Mouse (Mus musculus): Measurements from ENCODE around the gene Eva1c. TPM values are rescaled to one million over a fixed set of nuclear protein-coding genes. Genes with fewer than 3 reads are reported as not detected.
A peak's percentile ranks its signal among the peaks of the same experiment; 100 is the strongest.

The Eva1c gene
- total RNA-seq, 2 experiments from 2014 or later = 1.7 to 2.7 TPM

DNA sequence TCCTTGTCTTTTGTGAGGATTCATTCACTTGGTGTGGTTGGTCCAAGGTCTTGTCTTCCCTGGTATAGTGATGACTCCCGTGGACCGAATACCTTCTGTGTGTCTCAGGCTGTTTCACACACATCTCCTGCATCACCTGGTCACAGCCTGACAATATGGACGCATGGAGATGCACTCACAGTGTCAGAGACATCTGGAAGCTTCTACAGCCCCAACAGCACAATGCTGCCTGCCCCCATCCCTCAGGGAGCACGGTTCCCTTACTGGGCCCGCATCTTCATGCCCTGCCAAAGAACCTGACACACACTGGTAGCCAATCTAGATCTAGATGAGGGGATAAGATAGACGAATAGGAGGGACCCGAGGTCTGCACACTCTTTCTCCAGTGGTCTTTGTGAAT lies 2.6 kb downstream of the Eva1c start:
- H3K4me3 ChIP-seq = no peak overlapping the region
- DNase-seq (ENCODE audit: extremely low spot score in 1 of 2, low spot score in 2 of 2) = no peak
- intact Hi-C loops (cut with DNase I) = no loop called here
- no peak overlapping the region for H3K27ac ChIP-seq
- TF ChIP-seq CTCF (IDR thresholded peaks at IDR 0.05) = no peak

DNA sequence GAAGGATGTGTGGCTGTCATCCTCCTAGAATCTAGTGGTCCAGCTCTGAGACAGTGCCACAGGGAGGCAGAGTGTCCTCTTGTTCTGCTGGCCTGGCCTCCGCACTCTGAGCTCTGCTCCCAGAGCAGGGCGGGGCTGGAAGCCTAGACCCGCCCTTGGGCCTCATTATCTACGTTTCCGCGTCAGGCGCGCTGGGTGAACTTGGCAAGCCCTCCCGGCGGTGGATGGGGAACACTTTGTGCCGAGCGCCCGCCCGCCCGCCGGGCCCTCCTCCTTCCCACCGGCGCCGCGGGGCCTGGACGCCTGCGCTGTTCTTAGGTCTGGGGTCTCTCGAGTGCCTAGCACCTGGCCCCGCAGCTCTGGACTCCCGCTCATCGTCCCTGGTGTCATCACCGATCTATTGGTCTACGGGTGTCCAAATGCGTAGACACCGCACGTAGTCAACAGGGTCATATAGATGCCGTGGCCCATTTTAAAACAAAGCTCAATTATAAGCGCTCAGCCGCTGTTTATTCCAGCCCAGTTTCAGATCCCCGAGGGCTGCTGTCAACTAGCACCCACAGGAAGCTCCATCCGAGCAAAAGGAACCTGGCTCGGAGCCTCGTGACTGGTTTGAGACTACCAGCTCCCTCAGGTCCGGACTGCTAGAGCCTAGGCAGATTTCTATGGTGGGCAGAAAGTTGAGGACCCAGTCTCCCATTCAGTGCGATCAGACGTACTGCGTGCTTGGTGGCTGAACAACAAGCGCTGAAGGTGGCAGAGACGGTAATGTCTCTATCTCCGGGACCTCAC lies 3.6 kb downstream of the Eva1c start:
- intact Hi-C loops (cut with DNase I) = loop anchor here (5.0 kb wide), 1 partner anchor 97 kb away; no protein-coding TSS in a partner anchor
- H3K27ac ChIP-seq = peak overlapping the region; percentile 82

GRCm38 (mm10) chr16:90830686-90831439 lies 4.3 kb downstream of the Eva1c start:
- peak; percentile 54 to 66 for DNase-seq (ENCODE audit: extremely low spot score in 1 of 2, low spot score in 2 of 2)
- TF ChIP-seq CTCF (IDR thresholded peaks at IDR 0.05) = no peak
- intact Hi-C loops (cut with DNase I) = loop anchor here (5.0 kb wide), 1 partner anchor 96 kb away; no protein-coding TSS in a partner anchor
- Histone ChIP-seq H3K27ac (peak overlapping the region; percentile 82), H3K4me3 (peak overlapping the region; percentile 77)

More for the DNA sequence above, 3.6 kb downstream of the Eva1c start:
- H3K4me3 ChIP-seq = peak overlapping the region; percentile 77
- DNase-seq (ENCODE audit: extremely low spot score in 1 of 2, low spot score in 2 of 2) = peak; percentile 61 to 74
- TF ChIP-seq CTCF (IDR thresholded peaks at IDR 0.05) = peak; percentile 35

GRCm38 (mm10) chr16:90831676-90832075 lies 5.2 kb downstream of the Eva1c start:
- Histone ChIP-seq H3K27ac (no peak overlapping the region), H3K4me3 (peak overlapping the region; percentile 77; the same call in 1 of the 2 replicates)
- DNase-seq (ENCODE audit: extremely low spot score in 1 of 2, low spot score in 2 of 2) = no peak
- intact Hi-C loops (cut with DNase I) = loop anchor here (5.0 kb wide), 1 partner anchor 96 kb away; no protein-coding TSS in a partner anchor
- TF ChIP-seq CTCF (IDR thresholded peaks at IDR 0.05) = no peak

DNA sequence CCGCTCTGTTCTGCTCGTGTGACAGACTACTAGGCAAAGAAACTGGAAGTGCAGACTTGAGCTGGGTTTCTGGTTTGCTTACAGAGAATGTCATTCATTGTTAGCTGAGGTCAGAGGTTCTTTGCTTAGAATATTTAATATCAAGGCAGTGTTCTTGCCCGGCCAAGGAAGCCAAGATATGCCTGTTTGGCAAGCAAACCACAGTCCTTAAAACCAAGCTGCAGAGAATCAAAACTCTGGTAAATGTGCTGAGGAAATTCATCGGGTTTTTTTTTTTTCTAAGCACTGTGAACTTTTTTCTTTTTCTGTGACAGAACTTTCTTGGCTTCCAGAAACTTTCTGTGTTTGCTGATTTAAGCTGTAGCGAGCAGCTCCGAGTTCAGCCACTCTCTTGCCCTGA lies 6.0 kb downstream of the Eva1c start:
- Histone ChIP-seq H3K4me3 (no peak overlapping the region), H3K27ac (no peak overlapping the region)
- intact Hi-C loops (cut with DNase I) = loop anchor here (5.0 kb wide), 1 partner anchor 95 kb away; no protein-coding TSS in a partner anchor
- TF ChIP-seq CTCF (IDR thresholded peaks at IDR 0.05) = no peak
- no peak for DNase-seq (ENCODE audit: extremely low spot score in 1 of 2, low spot score in 2 of 2)

GRCm38 (mm10) chr16:90833041-90833791 lies 6.7 kb downstream of the Eva1c start:
- DNase-seq (ENCODE audit: extremely low spot score in 1 of 2, low spot score in 2 of 2) = no peak
- intact Hi-C loops (cut with DNase I) = loop anchor here (5.0 kb wide), 1 partner anchor 94 kb away; no protein-coding TSS in a partner anchor
- no peak overlapping the region for H3K27ac ChIP-seq
- no peak; the same call in 1 of the 2 replicates for TF ChIP-seq CTCF (IDR thresholded peaks at IDR 0.05)
- no peak overlapping the region for H3K4me3 ChIP-seq

DNA sequence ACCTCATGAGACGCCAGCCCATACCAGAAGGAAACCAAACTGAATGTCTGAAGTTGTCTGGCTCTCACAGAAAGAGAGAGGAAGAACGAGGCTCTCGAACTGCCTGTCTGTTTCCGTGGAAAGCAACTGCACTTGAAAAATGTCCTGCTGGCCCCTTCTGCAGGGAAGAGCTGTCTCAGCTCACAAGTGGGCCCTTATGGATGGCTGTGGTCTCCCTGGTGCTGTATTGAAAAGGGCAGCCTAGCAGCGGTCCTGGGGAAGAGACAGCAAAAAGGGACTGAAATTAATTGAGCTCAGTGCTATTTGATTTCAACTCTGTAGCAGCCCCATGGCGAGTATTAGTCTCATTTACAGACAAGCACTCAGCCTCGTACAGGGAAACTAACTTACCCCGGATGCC lies 10.9 kb downstream of the Eva1c start:
- intact Hi-C loops (cut with DNase I) = no loop called here
- no peak for DNase-seq (ENCODE audit: extremely low spot score in 1 of 2, low spot score in 2 of 2)
- Histone ChIP-seq H3K4me3 (no peak overlapping the region), H3K27ac (no peak overlapping the region)
- TF ChIP-seq CTCF (IDR thresholded peaks at IDR 0.05) = no peak

- DNase-seq (ENCODE audit: extremely low spot score in 1 of 2, low spot score in 2 of 2) = no peak
- no peak for TF ChIP-seq CTCF (IDR thresholded peaks at IDR 0.05)
- Histone ChIP-seq H3K27ac (no peak overlapping the region), H3K4me3 (no peak overlapping the region)
- intact Hi-C loops (cut with DNase I) = no loop called here
Observed at GRCm38 (mm10) chr16:90842164-90842563, 15.6 kb downstream of the Eva1c start.

DNA sequence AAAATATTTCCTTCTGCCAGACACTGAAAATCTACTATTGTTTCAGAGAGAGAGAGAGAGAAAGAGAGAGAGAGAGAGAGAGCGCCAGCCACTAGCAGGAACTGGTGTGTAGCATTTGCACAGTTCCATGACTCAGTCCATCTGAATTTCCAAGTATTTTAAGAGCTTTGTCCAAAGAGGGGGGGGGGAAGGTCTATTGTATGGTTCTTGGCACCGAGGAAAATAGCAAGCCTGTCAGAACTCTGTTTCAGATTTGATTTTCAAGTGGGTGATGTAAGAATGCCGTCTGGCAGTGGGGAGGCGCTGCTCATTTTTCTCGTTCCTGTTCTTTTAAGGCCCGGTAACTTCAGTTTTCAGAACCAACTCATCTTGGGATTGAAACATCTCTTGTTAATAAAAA lies 18.5 kb downstream of the Eva1c start:
- no peak for TF ChIP-seq CTCF (IDR thresholded peaks at IDR 0.05)
- Histone ChIP-seq H3K4me3 (no peak overlapping the region), H3K27ac (no peak overlapping the region)
- intact Hi-C loops (cut with DNase I) = no loop called here
- no peak for DNase-seq (ENCODE audit: extremely low spot score in 1 of 2, low spot score in 2 of 2)

GRCm38 (mm10) chr16:90845591-90845990 lies 19.1 kb downstream of the Eva1c start:
- intact Hi-C loops (cut with DNase I) = no loop called here

DNA sequence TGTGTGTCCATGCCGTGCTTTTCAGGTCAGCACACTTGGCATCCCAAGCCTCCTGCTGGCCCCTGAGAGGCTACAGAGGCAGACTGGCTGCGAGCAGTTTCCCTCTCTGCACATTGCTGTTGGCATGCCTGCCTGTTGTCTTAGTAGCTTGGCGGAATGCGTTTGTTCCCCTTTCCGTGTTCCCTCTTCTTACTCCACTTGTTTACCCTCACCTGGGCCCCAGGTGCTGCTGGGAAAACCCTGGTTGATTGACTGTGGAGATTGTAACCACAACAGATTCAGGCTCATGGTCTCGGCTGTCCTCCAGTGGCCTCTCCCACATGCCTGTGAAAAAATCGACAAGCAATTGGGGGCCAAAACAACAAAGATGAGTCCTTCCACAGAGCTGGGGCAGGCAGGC lies 22.2 kb downstream of the Eva1c start:
- intact Hi-C loops (cut with DNase I) = no loop called here
- Histone ChIP-seq H3K27ac (no peak overlapping the region), H3K4me3 (no peak overlapping the region)
- DNase-seq (ENCODE audit: extremely low spot score in 1 of 2, low spot score in 2 of 2) = no peak
- no peak for TF ChIP-seq CTCF (IDR thresholded peaks at IDR 0.05)

More at GRCm38 (mm10) chr16:90845591-90845990, 19.1 kb downstream of the Eva1c start:
- no peak for DNase-seq (ENCODE audit: extremely low spot score in 1 of 2, low spot score in 2 of 2)
- Histone ChIP-seq H3K4me3 (no peak overlapping the region), H3K27ac (no peak overlapping the region)
- TF ChIP-seq CTCF (IDR thresholded peaks at IDR 0.05) = no peak

Data from left cerebral cortex, adult 2 months (tissue).